Mouse (Mus musculus) forebrain, embryonic 14.5 days (tissue): Measurements from ENCODE around the gene Snx29. TPM values are rescaled to one million over a fixed set of nuclear protein-coding genes. Genes with fewer than 3 reads are reported as not detected.

Experiments
- ATAC-seq: fragments of 200-750 bp; cut with Nextera tagmentation; 2 replicates; pipeline ENCODE4 v1.8.0; 2017; ENCODE audit warnings: mild to moderate bottlenecking, moderate library complexity
- DNase-seq: peaks from one replicate; pipeline ENCODE4 v3.0.0-alpha.2; 2015; ENCODE audit warnings: low spot score
- H3K27ac ChIP-seq: fragments of 300-500 bp; sonication (generic); 2 replicates; pipeline ENCODE4 v1.5.1; 2014; ENCODE audit warnings: low read depth, mild to moderate bottlenecking, control low read depth, low read length, moderate library complexity
- H3K27me3 ChIP-seq: fragments of 300-500 bp; sonication (generic); replicated peaks from 2 replicates; pipeline ENCODE4 v1.6.1; 2014; ENCODE audit warnings: low read length, control low read depth, mixed read lengths; ENCODE audit not compliant: control insufficient read depth, insufficient read depth
- H3K36me3 ChIP-seq: fragments of 300-500 bp; sonication (generic); 2 replicates; pipeline ENCODE4 v1.6.1; 2014; ENCODE audit warnings: low read length, control low read depth; ENCODE audit not compliant: control insufficient read depth, insufficient read depth
- H3K4me1 ChIP-seq: fragments of 300-500 bp; sonication (generic); 2 replicates; pipeline ENCODE4 v1.6.1; 2014; ENCODE audit warnings: antibody characterized with exemption, low read length, control low read depth; ENCODE audit not compliant: control insufficient read depth, insufficient read depth
- H3K4me2 ChIP-seq: fragments of 300-500 bp; sonication (generic); 2 replicates; pipeline ENCODE4 v1.6.1; 2014; ENCODE audit warnings: mild to moderate bottlenecking, control low read depth, low read length
- H3K4me3 ChIP-seq: fragments of 300-500 bp; sonication (generic); 2 replicates; pipeline ENCODE4 v1.5.1; 2014; ENCODE audit warnings: low read depth, low read length, control low read depth
- H3K9ac ChIP-seq: fragments of 300-500 bp; sonication (generic); 2 replicates; pipeline ENCODE4 v1.6.1; 2014; ENCODE audit warnings: mild to moderate bottlenecking, low read length, control low read depth, moderate library complexity
- H3K9me3 ChIP-seq: fragments of 300-500 bp; sonication (generic); replicated peaks from 2 replicates; pipeline ENCODE4 v1.6.1; 2016; ENCODE audit warnings: low read length, control low read depth, mixed read lengths; ENCODE audit not compliant: control insufficient read depth
- WGBS: fragments of 180-500 bp; shearing (Covaris S2); extraction: QIAGEN DNeasy Blood & Tissue Kit; methylation state at CpG from one replicate; pipeline ENCODE4 v1.1.7; 2014; 5-methylcytosine and 5-hydroxymethylcytosine counted together
- polyA plus RNA-seq: library from polyadenylated mRNA; unstranded; fragments of >200 nt; fragmentation: Nextera tagmentation; extraction: Ambion mirVana; gene quantifications from 2 replicates; pipeline ENCODE4 v1.2.1, GENCODE M21; 2014

Gene Snx29
- polyA plus RNA-seq, 1 experiment from 2014 or later: 3.8 TPM

DNA sequence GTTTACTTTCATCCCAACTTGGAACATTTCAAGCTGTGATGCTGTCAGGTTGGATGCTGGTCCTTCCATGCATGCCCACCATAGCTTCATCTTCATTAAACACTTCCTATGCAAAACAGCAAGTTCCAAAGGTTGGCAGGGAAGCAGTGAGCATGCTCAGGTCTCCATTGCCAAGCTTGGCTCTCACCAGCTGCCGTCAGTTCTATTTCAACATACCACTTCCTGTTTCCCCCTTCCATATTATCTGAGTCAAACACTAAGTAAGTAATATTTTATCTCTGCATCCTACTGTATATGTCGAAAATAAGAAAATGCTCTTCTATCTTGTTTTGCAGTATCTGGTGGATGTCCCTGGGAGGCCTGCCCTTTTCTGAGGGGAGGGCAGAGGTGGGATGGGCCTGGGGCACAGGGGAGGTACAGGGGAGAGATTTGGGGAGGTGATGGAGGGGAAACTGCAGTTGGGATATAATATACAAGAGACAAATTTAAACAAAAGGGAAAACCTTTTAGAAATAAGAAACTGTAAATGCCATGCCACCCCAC is 309.6 kb downstream of the Snx29 start:
- H3K27ac ChIP-seq: no peak overlapping the region
- H3K9me3 ChIP-seq: no peaks in the 10 kb centered on the region
- no peak overlapping the region for H3K9ac ChIP-seq
- 84% methylated on average over 2 of the region's 2 CpGs for WGBS
- ATAC-seq (no peak), DNase-seq (peak; percentile 55)
- H3K4me2 ChIP-seq: no peak overlapping the region
- H3K4me3 ChIP-seq: no peak overlapping the region
- no peaks in the 10 kb centered on the region for H3K27me3 ChIP-seq
- 0 out of 2 replicates have a peak, but pooled peaks cover 7% of the 10 kb centered on the region for H3K4me1 ChIP-seq
- no peaks in the 10 kb centered on the region for H3K36me3 ChIP-seq

DNA sequence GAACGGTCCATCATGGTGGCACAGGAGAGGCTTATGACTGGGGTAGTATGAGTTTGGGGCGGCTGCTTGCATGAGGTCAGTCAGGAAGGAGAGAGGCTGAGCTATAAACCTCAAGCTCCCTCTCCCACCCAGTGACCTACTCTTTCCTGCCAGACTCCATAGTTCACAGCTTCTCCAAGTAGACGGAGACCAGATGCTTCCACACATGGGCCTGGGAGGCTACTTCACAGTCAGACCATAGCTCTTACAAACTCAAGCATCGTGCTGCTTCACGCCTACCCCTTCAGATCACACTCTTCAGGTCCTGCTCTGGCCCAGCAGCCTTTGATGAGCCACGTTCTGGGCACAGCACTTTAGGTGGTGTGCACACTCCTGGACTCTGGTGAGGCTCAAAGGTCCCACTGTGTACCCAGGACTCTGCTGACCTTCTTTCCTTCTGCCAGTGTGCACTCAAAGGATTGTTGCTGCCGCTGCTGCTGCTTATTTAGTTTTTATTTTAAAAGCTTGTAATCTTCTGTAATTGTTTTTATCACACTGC is 313.6 kb downstream of the Snx29 start:
- H3K27ac ChIP-seq: no peak overlapping the region; the same call in 1 of the 2 replicates
- no peaks in the 10 kb centered on the region for H3K9me3 ChIP-seq
- WGBS: 77% methylated on average over 7 of the region's 7 CpGs
- no peak overlapping the region for H3K9ac ChIP-seq
- H3K4me1 ChIP-seq: 0 out of 2 replicates have a peak, but pooled peaks cover 7% of the 10 kb centered on the region
- no peak for ATAC-seq
- no peak overlapping the region for H3K4me3 ChIP-seq
- H3K27me3 ChIP-seq: no peaks in the 10 kb centered on the region
- H3K36me3 ChIP-seq: no peaks in the 10 kb centered on the region
- no peak for DNase-seq
- H3K4me2 ChIP-seq: no peak overlapping the region

DNA sequence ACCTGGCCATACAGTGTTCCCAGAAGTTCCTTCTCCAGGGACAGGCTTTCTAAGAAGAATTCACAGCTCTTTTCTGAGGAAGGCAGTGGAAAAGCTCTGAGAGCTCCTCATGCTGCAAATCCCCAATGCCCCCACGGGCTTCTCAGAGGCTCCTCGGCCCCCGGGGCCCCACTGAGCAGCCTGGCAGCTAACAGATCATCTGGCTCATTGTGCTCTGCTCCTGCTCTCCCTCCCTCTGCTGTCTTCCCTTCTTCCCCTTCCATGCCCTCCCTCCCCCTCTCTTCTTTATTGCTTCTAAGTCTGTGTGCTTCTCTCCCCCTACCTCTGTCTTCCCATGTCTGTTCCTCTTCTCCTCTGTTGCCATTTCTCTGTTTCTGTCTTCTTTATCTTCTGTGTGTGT is 314.2 kb downstream of the Snx29 start:
- no peak overlapping the region for H3K27ac ChIP-seq
- H3K36me3 ChIP-seq: no peaks in the 10 kb centered on the region
- H3K9ac ChIP-seq: no peak overlapping the region
- no peak for ATAC-seq
- H3K4me3 ChIP-seq: no peak overlapping the region
- H3K9me3 ChIP-seq: no peaks in the 10 kb centered on the region
- H3K4me1 ChIP-seq: 0 out of 2 replicates have a peak, but pooled peaks cover 7% of the 10 kb centered on the region
- WGBS: 0% methylated on average over 3 of the region's 3 CpGs
- no peaks in the 10 kb centered on the region for H3K27me3 ChIP-seq
- DNase-seq: no peak
- no peak overlapping the region for H3K4me2 ChIP-seq

DNA sequence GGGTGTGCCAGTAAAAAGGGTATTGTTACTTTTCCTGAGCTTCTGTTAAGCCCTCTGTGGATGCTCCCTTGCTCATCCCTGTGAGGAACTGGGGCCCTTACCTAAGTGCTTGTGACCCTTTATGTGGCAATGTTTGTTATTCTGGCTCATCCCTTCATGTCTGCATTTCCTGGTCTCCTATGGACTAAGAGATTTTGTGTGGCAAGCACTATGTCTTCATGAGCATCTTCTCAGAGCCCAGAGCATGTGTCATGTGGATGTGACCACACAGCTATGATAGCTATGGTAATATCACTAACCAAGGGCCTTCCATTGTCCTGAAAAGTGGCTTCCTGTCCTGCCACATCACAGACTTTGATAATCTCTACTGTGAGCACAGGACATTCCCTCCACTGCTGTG is 315.1 kb downstream of the Snx29 start:
- Histone ChIP-seq H3K4me1 (0 out of 2 replicates have a peak, but pooled peaks cover 7% of the 10 kb centered on the region), H3K9me3 (no peaks in the 10 kb centered on the region), H3K4me2 (no peak overlapping the region), H3K4me3 (no peak overlapping the region), H3K36me3 (no peaks in the 10 kb centered on the region), H3K27ac (no peak overlapping the region), H3K9ac (no peak overlapping the region), H3K27me3 (no peaks in the 10 kb centered on the region)
- no peak for ATAC-seq
- DNase-seq: no peak

DNA sequence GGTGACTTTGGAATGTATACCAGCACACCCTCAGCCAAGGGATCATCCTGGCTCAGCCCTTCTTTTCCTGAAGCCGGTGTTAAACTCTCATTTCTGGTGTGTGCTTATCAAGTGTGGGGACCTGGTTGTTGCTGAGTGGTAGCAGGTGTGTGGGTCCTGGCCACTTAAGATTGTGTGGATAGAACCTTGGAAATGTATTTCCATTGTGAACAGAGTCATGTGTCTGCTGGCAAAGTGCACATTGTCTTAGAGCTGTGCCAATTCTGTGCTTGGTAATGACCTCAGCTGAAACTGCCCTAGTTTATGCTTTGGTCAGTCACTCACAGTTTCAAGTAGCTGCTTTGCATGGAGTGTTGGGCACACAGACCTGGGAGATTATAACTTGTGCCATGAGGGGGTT is 316.0 kb downstream of the Snx29 start:
- Histone ChIP-seq H3K9me3 (no peaks in the 10 kb centered on the region), H3K27ac (no peak overlapping the region), H3K9ac (no peak overlapping the region), H3K4me2 (no peak overlapping the region), H3K27me3 (no peaks in the 10 kb centered on the region), H3K4me1 (0 out of 2 replicates have a peak, but pooled peaks cover 7% of the 10 kb centered on the region), H3K4me3 (no peak overlapping the region), H3K36me3 (no peaks in the 10 kb centered on the region)
- WGBS: 96% methylated on average over 1 of the region's 1 CpGs
- no peak for DNase-seq
- no peak for ATAC-seq

DNA sequence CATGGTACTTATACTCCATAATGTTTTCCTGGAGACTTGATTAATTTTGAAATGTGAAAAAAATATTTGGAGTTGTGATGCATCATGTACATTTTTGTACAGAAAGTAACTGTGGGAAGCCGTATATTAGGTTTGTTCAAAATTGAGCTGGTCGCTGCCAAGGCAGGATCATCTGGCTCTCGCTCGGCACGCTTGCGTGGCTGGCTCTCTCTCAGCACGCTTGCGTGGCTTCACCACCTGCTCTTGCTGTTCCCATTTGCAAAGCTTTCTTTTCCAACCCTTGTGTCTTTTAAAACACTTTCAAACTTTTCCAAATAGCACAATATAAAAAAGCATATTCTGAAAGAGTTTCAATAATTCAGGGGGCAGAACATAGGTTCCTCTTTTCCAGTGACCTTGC is 317.2 kb downstream of the Snx29 start:
- Histone ChIP-seq H3K27me3 (no peaks in the 10 kb centered on the region), H3K4me3 (no peak overlapping the region), H3K9me3 (no peaks in the 10 kb centered on the region), H3K4me1 (0 out of 2 replicates have a peak, but pooled peaks cover 7% of the 10 kb centered on the region), H3K27ac (no peak overlapping the region), H3K4me2 (no peak overlapping the region), H3K36me3 (no peaks in the 10 kb centered on the region), H3K9ac (no peak overlapping the region)
- DNase-seq (peak; percentile 51), ATAC-seq (no peak)
- WGBS: 83% methylated on average over 8 of the region's 8 CpGs

DNA sequence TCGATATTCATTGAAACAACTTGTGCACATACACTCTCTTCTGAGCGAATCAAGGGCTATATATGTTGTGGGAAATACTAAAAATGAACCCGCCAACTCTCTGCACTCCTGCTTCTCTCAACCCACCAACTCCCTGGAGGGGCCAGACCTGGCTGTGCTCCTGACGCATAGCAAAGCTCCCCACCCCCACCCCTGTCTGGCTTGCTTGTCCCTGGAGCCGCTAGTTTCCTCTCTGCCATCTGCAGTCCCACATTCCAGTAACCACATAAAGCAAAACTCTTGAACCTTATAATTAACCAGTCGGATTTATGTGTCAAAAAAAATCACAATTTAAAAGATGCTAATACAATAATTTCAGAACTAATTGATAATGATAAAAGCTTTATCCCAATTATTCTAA is 320.9 kb downstream of the Snx29 start:
- 72% methylated on average over 6 of the region's 6 CpGs for whole genome bisulfite sequencing
- DNase-seq (no peak), ATAC-seq (no peak)
- Histone ChIP-seq H3K9ac (no peak overlapping the region), H3K36me3 (no peaks in the 10 kb centered on the region), H3K9me3 (no peaks in the 10 kb centered on the region), H3K4me2 (no peak overlapping the region), H3K27ac (no peak overlapping the region), H3K4me1 (no peaks in the 10 kb centered on the region; the same call in 1 of the 2 replicates), H3K4me3 (no peak overlapping the region), H3K27me3 (no peaks in the 10 kb centered on the region)

DNA sequence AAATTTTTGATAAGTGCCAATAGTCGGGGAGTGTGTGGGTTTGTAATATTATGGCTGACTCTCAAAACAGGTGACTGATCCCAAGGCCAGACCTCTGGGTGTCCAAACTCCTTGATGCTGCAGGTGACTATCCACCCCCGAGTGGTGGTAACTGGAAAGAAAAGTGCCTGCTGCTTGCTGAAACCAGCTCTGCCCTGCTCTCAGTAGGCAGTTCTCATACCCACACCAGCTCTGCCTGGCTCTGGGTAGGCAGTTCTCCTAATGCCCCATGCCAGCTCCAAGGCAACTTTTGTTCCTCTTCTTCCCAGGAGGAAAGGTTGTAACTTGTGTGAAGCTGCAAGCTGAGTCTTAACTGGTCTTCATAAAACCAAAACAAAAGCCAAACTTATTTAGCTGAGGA is 321.7 kb downstream of the Snx29 start:
- no peak overlapping the region for H3K4me3 ChIP-seq
- H3K27me3 ChIP-seq: no peaks in the 10 kb centered on the region
- H3K4me1 ChIP-seq: no peaks in the 10 kb centered on the region; the same call in 1 of the 2 replicates
- H3K27ac ChIP-seq: no peak overlapping the region
- DNase-seq: no peak
- no peak for ATAC-seq
- no peak overlapping the region for H3K9ac ChIP-seq
- H3K9me3 ChIP-seq: no peaks in the 10 kb centered on the region
- WGBS: 72% methylated on average over 2 of the region's 2 CpGs
- no peak overlapping the region for H3K4me2 ChIP-seq
- H3K36me3 ChIP-seq: no peaks in the 10 kb centered on the region

DNA sequence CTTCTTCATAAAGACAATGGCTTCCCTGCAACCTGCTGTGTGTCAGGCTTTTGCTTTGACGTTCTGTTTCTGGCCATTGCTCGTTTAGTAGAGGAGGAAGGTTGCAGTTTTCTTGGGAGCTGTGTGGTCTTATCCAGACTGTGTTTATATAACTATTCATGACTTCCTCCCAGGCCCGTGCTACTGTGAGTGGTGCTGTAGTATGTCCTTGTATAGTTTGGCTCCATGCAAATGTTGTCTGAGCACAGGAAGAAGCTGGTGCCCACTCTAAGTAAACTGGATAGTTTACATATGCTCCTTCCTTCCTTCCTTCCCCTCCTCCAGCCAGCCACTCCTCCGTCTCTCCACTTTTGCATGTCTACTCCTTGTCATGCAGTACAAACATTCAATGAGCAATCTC is 323.0 kb downstream of the Snx29 start:
- no peaks in the 10 kb centered on the region; the same call in 1 of the 2 replicates for H3K4me1 ChIP-seq
- no peaks in the 10 kb centered on the region for H3K36me3 ChIP-seq
- no peak overlapping the region for H3K27ac ChIP-seq
- no peaks in the 10 kb centered on the region for H3K27me3 ChIP-seq
- H3K4me2 ChIP-seq: no peak overlapping the region
- no peak overlapping the region for H3K9ac ChIP-seq
- ATAC-seq: no peak
- DNase-seq: no peak
- no peak overlapping the region for H3K4me3 ChIP-seq
- H3K9me3 ChIP-seq: no peaks in the 10 kb centered on the region
- 26% methylated on average over 4 of the region's 4 CpGs for WGBS
